13 mouse cellular contexts compared by ENCODE assay signal in genomic region chr8:115147006-115147405, GRCm38 (mm10).
A peak's percentile ranks its signal among the peaks of the same experiment; 100 is the strongest.
DNase-seq lines count a peak whose midpoint lies in the region; ATAC-seq and TF ChIP-seq lines count a peak whose summit lies in the region.
"Had no signal": no experiment of that assay in that cellular context is flagged by ENCODE, and none has a peak within 500 bp of the region (broad histone marks: within the 10 kb centered on the region; RNA-seq: fewer than 3 reads in every experiment).

No protein-coding gene starts in this region.

- H3K27me3 ChIP-seq in heart, adult 2 months (ENCODE audit: control insufficient read depth, insufficient read depth, low read length) = no peaks in the 10 kb centered on the region
- peaks cover 13% of the 10 kb centered on the region; the same call in 1 of the 2 replicates for H3K27me3 ChIP-seq in midbrain, postnatal 0 days (ENCODE audit: insufficient read depth, low read length)
- H3K27me3 ChIP-seq in midbrain, embryonic 16.5 days (ENCODE audit: control insufficient read depth, insufficient read depth, low read depth, low read length) = peaks cover 10% of the 10 kb centered on the region; the same call in 1 of the 2 replicates

- H3K79me2 ChIP-seq in heart, adult 2 months (replicated peaks; ENCODE audit: control insufficient read depth, insufficient read depth, low read length) = no peaks in the 10 kb centered on the region

- H3K9ac ChIP-seq in heart, adult 2 months (ENCODE audit: low read depth, low read length) = no peak overlapping the region
- H3K9ac ChIP-seq in midbrain, postnatal 0 days (replicated peaks; ENCODE audit: low read length, poor library complexity, severe bottlenecking) = no peak overlapping the region
- no peak overlapping the region for H3K9ac ChIP-seq in midbrain, embryonic 16.5 days (ENCODE audit: low read depth, low read length)
- H3K9ac ChIP-seq: limb, embryonic 13.5 days had no signal

- no peak overlapping the region for H3K4me3 ChIP-seq in heart, adult 2 months
- no peak overlapping the region for H3K4me3 ChIP-seq in midbrain, postnatal 0 days (ENCODE audit: low read depth, low read length)
- no peak overlapping the region for H3K4me3 ChIP-seq in midbrain, embryonic 16.5 days (ENCODE audit: low read depth, low read length)
- H3K4me3 ChIP-seq: limb, embryonic 13.5 days had no signal

- ATAC-seq in midbrain, postnatal 0 days (ENCODE audit: low FRiP score) = no peak
- no peak for ATAC-seq in midbrain, embryonic 16.5 days
- ATAC-seq: activated CD4-positive, CD25-positive, alpha-beta regulatory T cell, adult 4 months; CD4-positive, CD25-positive, alpha-beta regulatory T cell, adult 4 months; forebrain, embryonic 16.5 days; intestine, embryonic 16.5 days had no signal

- intact Hi-C loops in heart, adult 2 months (cut with DNase I) = no loop called here
- intact Hi-C loops in heart, postnatal 25 days (cut with DNase I) = no loop called here

- H3K4me2 ChIP-seq in midbrain, postnatal 0 days (ENCODE audit: low read depth, low read length, poor library complexity, severe bottlenecking) = no peak overlapping the region
- no peak overlapping the region for H3K4me2 ChIP-seq in midbrain, embryonic 16.5 days (ENCODE audit: low read length)
- H3K4me2 ChIP-seq: limb, embryonic 13.5 days had no signal

- TF ChIP-seq CTCF in heart, adult 2 months (IDR thresholded peaks at IDR 0.05) = no peak
- no peak for TF ChIP-seq CTCF in midbrain, postnatal 0 days (IDR thresholded peaks at IDR 0.05)

- WGBS in heart, adult 2 months = 44% methylated on average over 9 of the region's 9 CpGs
- WGBS in midbrain, postnatal 0 days = 28% methylated on average over 9 of the region's 9 CpGs
- 31% methylated on average over 9 of the region's 9 CpGs for WGBS in midbrain, embryonic 16.5 days

- no peak for TF ChIP-seq POLR2A in heart, adult 2 months (IDR thresholded peaks at IDR 0.05; ENCODE audit: insufficient read depth, low read depth, low read length)

- no peak for TF ChIP-seq EP300 in heart, adult 2 months (IDR thresholded peaks at IDR 0.05; ENCODE audit: insufficient read depth, low read depth, low read length)

- no peak overlapping the region for H3K27ac ChIP-seq in heart, adult 2 months
- no peak overlapping the region for H3K27ac ChIP-seq in midbrain, postnatal 0 days (ENCODE audit: low read depth, low read length)
- no peak overlapping the region for H3K27ac ChIP-seq in midbrain, embryonic 16.5 days (ENCODE audit: low read length)
- H3K27ac ChIP-seq: limb, embryonic 13.5 days had no signal

- no peaks in the 10 kb centered on the region for H3K36me3 ChIP-seq in heart, adult 2 months (ENCODE audit: control insufficient read depth, insufficient read depth, low read length)
- H3K36me3 ChIP-seq in midbrain, postnatal 0 days (ENCODE audit: insufficient read depth, low read length) = no peaks in the 10 kb centered on the region
- no peaks in the 10 kb centered on the region for H3K36me3 ChIP-seq in midbrain, embryonic 16.5 days (ENCODE audit: control insufficient read depth, insufficient read depth, low read length)
- H3K36me3 ChIP-seq: limb, embryonic 13.5 days had no signal

- no peaks in the 10 kb centered on the region for H3K4me1 ChIP-seq in heart, adult 2 months (ENCODE audit: control insufficient read depth, insufficient read depth, low read length)
- peaks cover 4% of the 10 kb centered on the region; the same call in 1 of the 2 replicates for H3K4me1 ChIP-seq in midbrain, postnatal 0 days (ENCODE audit: insufficient read depth, low read length)
- H3K4me1 ChIP-seq in midbrain, embryonic 16.5 days (ENCODE audit: control insufficient read depth, insufficient read depth, low read length) = peaks cover 17% of the 10 kb centered on the region

- no peaks in the 10 kb centered on the region for H3K9me3 ChIP-seq in midbrain, postnatal 0 days (ENCODE audit: low read length)
- H3K9me3 ChIP-seq in midbrain, embryonic 16.5 days (replicated peaks; ENCODE audit: control insufficient read depth, low read length, poor library complexity, severe bottlenecking) = no peaks in the 10 kb centered on the region
- H3K9me3 ChIP-seq: limb, embryonic 13.5 days had no signal

- DNase-seq in heart, adult 2 months = peak; percentile 34 to 43
- DNase-seq in heart, postnatal 25 days (ENCODE audit: low spot score) = no peak
- peak; percentile 69 for DNase-seq in midbrain, postnatal 0 days (ENCODE audit: low spot score)
- DNase-seq in gastrocnemius, postnatal 10 days = peak; percentile 47
- peak; percentile 15 for DNase-seq in lung, postnatal 14 days
- no peak for DNase-seq in frontal cortex, postnatal 36 days (ENCODE audit: low spot score in 2 of 2)
- DNase-seq: kidney, postnatal 10 days had no signal

Comparison
In these comparisons a context has a peak if more than half of its experiments do, and no peak if none do; other contexts are left out.
1. DNase-seq: peak in heart, adult 2 months (2 of 2), midbrain, postnatal 0 days (single experiment), gastrocnemius, postnatal 10 days (single experiment) and lung, postnatal 14 days (single experiment); none in heart, postnatal 25 days (single experiment) and frontal cortex, postnatal 36 days (0 of 2).